Mouse (Mus musculus) urinary bladder, adult 2 months (tissue): Measurements from ENCODE around the gene Tead1. TPM values are rescaled to one million over a fixed set of nuclear protein-coding genes. Genes with fewer than 3 reads are reported as not detected.

Experiments used
- DNase-seq: peaks from one replicate; pipeline ENCODE4 v3.0.0; 2022; ENCODE audit warnings: low spot score
- polyA plus RNA-seq: library from polyadenylated mRNA; depleted of rRNA; stranded (reverse); fragments of >200 nt; gene quantifications from 2 replicates; pipeline ENCODE4 v1.2.3, GENCODE M21; 2012

Gene Tead1
- polyA plus RNA-seq, 1 experiment: 43.5 TPM

DNA sequence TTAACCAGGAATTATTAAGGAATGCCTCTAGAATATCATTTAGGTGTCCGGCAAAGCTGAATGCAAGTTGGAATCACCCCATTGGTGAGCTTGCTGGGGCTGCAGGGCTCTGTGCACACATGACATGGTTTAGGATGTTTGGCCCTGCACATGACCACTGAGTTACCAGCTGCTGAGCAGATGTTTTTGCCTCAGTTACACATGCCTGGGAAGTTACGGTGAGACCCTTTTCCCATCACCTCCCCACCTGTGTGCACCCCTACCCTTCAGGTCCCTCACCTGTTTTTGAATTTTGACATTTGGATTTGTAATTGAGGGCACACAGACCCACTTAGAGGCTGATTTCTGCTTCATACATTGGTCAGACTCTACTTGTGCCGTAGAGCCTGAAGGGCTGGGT, 6.9 kb downstream of the Tead1 start:
- no peak for DNase-seq

DNA sequence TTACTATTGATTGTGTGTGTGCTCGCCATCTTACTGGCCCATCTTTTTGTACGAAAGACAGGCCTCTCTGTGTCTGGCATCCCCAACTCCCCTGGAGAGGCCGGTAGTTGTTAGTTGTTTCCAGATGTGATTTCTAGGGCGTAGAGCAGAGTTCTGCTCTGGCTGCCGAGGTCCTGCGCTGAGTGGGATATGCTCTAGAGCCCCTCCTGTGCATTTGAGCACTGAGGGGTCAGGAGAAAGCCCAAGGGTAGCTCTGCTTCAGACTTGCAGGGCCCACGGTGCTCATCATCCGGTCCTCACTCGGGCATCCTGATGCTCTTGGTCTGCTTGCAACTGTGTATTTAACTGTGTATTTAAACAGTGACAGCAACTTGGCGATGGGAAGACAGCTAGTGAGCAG, 7.5 kb downstream of the Tead1 start:
- DNase-seq: no peak

- DNase-seq: no peak
Observed at GRCm38 (mm10) chr7:112688425-112689001, 9.4 kb downstream of the Tead1 start.

GRCm38 (mm10) chr7:112690836-112691781, 12.0 kb downstream of the Tead1 start:
- DNase-seq: no peak

DNA sequence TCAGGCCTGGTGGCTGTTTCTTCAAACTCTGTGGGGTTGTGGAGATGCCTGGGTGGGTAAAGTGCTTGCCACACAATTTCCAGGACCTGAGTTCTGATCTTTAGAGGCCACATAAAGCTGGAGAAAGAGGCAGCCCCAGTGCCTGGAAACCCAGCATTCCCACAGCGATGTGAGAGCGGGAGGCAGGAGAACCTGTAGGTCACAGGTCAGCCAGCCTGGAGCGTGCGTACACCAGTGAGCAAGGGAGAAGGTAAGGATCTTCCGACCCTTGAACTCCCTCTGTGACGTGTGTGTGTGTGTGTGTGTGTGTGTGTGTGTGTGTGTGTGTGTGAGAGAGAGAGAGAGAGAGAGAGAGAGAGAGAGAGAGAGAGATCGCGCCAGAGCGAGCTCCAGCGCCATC, 14.4 kb downstream of the Tead1 start:
- no peak for DNase-seq

DNA sequence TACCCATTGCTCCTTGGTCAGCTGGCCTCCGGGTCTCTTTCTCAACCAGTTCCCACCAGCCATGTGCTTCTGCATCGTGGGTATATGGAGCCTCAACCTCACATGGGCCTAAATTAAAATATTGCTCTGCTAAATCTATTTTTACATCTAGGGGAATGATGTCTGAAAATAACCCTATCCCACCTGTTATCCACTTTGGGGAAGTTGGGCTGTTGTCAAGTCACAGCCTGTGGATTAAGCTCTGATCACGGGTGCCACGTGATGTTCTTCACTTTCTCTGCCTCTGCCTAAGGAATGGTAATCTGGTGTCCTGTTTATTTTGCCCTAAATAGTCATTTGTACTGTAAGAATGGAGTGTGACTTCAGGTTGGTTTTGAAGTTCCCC, 17.7 kb downstream of the Tead1 start:
- DNase-seq: no peak

DNA sequence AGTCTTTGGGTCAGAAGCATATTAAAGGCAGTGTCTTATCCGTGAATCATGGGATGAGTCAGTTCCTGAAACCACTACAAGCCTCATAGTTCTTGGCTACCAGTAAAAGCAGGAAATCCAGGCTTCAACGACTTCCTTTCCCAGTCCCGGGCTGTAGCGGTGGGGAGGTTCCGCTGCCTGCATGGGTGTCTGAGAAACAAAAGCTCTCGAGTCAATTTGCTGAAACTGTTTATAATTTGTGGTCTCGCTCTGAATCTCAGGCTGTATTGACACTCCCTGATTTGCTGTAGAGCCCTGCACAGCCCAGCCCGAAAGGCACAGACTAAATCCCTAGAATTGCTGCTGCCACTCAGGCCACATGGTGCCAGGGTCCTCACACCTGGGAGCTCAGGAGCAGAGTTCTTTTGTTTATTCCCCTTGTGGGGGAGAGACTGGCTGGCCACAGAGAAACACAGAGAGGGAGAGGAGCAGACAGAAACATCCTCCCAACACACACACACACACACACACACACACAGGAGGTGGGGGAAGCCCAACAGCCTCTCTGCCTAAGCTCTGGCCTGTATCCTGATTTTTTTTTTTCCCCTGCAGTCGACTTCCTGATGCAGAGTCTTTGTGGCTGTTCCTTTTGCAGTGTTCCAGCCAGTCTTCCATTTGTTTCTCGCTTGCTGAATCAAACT, 18.2 kb downstream of the Tead1 start:
- DNase-seq: no peak

DNA sequence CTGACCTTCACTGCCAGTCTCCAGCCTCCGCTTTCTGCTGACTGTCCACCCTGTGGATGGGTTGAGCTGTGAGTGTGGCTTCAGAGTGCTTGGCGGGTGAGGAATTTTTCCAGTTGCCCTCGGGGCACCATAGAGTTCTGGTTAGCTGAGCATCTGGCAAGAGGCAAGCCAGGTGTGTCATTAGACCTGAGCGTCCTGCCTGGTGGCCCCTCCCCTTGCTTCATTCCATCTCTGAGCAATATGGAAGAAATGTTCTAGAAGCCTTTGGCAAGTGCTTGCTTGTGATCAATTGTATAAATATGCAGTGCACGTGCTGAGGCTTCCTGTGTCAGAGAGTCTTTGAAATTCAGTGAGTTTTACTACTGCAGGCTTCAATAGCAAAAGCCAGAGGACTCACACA, 21.0 kb downstream of the Tead1 start:
- DNase-seq: no peak

- DNase-seq: no peak
Observed at GRCm38 (mm10) chr7:112703341-112703740, 24.2 kb downstream of the Tead1 start.

DNA sequence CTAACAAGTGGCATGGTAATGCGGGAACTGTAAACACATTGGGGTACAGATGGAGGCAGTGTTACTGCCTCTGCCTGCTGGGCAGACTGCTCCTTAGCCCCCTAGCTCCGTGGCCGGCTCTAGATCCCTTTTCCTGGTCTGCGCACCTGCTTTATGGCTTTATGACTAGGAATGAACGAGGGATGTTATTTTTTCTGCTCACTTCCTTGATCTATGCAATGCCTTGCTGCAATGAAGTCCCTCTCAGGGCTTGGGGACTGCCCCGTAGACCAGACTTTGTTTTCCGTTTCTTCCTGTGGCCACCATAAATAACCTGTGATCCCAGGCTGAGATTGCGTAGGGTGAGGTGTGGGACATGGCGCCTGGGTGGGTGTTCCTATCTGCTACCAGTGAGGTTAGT, 26.8 kb downstream of the Tead1 start:
- DNase-seq: no peak

DNA sequence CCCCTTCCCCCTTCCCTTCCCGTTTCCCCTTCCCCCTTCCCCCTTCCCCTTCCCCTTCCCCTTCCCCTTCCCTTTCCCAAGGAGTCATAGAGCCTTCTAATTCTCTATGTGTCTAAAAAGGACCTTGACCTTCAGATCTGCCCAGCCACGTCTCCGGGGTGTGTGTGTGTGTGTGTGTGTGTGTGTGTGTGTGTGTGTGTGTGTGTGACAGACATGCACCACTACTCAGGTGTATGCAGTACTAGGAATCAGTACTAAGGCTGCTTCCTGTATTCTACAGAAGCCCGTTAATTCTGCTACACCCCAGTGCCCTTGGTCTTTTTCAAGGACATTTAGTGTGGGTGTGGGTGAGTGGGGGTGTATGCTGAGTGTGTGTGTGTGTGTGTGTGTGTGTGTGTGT, 27.6 kb downstream of the Tead1 start:
- no peak for DNase-seq

DNA sequence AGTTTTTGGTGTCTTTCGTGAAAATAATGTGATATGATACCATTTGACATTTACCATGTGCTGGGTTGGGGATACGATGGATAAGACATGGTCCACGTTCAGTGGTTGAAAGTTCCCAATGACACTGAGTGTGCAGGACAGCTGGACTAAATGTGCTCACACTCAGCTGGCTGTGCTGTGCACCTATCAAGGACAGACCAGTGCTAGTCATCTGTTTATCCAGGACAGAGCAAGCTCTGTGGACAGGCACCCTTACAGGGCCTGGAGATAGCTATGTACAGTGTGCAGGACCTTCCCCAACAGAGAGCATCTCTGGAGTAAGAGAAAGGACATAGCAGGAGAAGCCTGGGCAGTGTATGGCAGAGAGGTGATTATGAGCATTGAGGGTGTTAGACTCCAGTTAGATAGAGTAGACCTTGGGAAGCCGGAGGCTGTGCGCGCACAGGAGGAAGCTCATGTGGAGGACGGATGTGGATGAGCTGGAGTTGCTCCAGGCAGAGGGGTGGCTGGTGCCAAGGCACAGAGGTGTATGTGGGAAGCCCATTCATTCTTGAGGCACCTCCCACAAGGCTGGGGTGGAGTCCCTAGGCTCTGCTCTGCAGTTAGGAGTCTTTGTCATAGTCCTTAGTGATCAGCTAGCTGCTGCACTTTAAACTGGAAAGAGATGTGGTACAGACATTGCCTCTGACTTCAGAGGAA, 31.4 kb downstream of the Tead1 start:
- DNase-seq: no peak

- no peak for DNase-seq
Observed at GRCm38 (mm10) chr7:112711977-112712376, 32.9 kb downstream of the Tead1 start.

DNA sequence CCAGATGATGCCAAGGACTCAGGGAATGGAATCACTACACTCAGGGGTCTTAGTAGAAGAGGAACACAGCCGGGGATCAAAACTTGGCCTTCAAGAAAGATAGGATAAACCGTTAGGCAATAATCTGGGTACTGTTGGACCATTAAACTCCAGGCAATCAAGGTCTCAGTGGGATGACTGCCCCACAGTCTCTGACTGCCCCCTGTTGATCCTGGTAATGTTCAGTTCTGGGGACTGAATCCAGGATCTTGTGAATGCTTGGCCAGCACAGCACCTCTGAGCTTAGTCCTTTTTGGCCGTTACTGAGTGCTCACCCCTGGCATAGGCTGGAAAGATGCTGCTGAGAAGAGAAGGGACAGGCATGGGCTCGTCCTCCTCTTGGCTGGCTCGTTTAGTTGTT, 34.4 kb downstream of the Tead1 start:
- no peak for DNase-seq

DNA sequence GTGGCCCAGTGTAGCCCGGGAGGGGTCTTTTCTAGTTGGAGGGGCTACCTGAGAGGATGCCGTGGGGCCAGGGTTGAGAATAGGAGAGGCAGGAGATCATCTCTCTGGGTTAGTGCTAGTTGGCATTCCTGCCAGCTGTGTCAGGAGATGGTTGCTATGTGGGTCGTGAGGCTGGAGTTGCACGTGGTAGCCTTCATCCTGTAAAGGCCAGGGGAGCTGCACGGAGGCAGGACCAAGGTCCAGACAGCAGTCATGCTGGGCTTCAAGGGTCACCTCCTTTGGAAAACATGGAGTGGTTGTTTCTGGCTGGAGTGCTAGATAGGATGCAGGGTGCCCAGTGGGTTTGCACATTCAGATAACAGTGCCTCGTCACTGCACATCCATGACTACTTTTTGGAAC, 35.7 kb downstream of the Tead1 start:
- DNase-seq: no peak

- no peak for DNase-seq
Observed at GRCm38 (mm10) chr7:112716701-112717100, 37.6 kb downstream of the Tead1 start.

DNA sequence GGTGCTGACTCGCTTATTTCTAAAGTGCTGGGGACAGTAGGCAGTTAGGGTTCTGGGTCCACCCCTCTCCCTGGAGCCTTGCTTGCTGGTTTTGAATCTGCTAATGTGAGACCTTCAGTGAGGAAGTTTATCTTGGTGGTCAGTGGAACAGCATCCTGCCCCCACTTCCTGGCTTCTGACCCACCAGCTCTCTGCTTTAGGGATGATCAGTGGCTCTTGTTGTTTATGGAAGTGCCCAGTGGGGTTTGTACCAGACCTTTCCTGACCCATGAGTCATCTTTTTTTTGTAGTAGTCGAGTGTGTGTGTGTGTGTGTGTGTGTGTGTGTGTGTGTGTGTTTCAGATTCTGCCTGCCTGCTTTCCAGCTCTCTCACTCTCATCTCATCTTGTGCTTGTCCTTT, 38.6 kb downstream of the Tead1 start:
- no peak for DNase-seq

- DNase-seq: no peak
Observed at GRCm38 (mm10) chr7:112719394-112720142, 40.5 kb downstream of the Tead1 start.

GRCm38 (mm10) chr7:112720143-112720988, 41.2 kb downstream of the Tead1 start:
- no peak for DNase-seq

- no peak for DNase-seq
Observed at GRCm38 (mm10) chr7:112720989-112721337, 41.8 kb downstream of the Tead1 start.

DNA sequence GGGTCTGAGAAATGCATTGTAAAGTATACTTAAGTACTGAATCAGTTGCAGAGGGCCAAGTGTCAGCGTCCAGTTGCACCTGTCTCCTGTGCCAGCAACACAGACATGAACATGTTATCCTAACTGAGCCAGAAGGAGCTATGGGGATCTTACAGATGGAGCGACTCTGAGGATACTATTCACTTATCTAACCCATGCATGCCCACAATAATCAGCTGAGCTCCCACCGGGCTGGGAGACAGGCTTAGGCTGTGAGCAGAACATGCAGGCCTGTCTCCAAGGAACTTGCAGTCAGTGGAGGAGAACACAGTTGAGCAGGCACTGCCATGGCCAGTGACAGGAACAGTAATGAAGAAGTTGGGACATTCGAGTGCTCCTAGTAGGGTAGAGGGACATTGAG, 42.7 kb downstream of the Tead1 start:
- no peak for DNase-seq
